Mouse (Mus musculus) midbrain, postnatal 0 days (tissue): ENCODE data around the gene Tmem102. TPM values are rescaled to one million over a fixed set of nuclear protein-coding genes. Genes with fewer than 3 reads are reported as not detected.

Source experiments
- ATAC-seq: fragments of 200-750 bp; cut with Nextera tagmentation; 2 replicates; pipeline ENCODE4 v1.8.0; 2017; ENCODE audit warnings: moderate number of reproducible peaks, mild to moderate bottlenecking, moderate TSS enrichment, moderate library complexity; ENCODE audit not compliant: low FRiP score
- DNase-seq: peaks from one replicate; pipeline ENCODE4 v3.0.0-alpha.2; 2015; ENCODE audit warnings: low spot score
- H3K27ac ChIP-seq: fragments of 300-500 bp; sonication (generic); 2 replicates; pipeline ENCODE4 v1.5.1; 2014; ENCODE audit warnings: low read depth, mild to moderate bottlenecking, low read length, mixed read lengths
- H3K27me3 ChIP-seq: fragments of 300-500 bp; sonication (generic); 2 replicates; pipeline ENCODE4 v1.6.1; 2014; ENCODE audit warnings: low read length, control low read depth, mixed read lengths; ENCODE audit not compliant: insufficient read depth
- H3K36me3 ChIP-seq: fragments of 300-500 bp; sonication (generic); 2 replicates; pipeline ENCODE4 v1.6.1; 2014; ENCODE audit warnings: low read length, control low read depth, mixed read lengths; ENCODE audit not compliant: insufficient read depth
- H3K4me1 ChIP-seq: fragments of 300-500 bp; sonication (generic); 2 replicates; pipeline ENCODE4 v1.6.1; 2014; ENCODE audit warnings: mild to moderate bottlenecking, control low read depth, antibody characterized with exemption, low read length, mixed read lengths; ENCODE audit not compliant: insufficient read depth
- H3K4me2 ChIP-seq: fragments of 300-500 bp; sonication (generic); 2 replicates; pipeline ENCODE4 v1.6.1; 2014; ENCODE audit warnings: low read depth, mild to moderate bottlenecking, low read length, mixed read lengths; ENCODE audit not compliant: poor library complexity, severe bottlenecking
- H3K4me3 ChIP-seq: fragments of 300-500 bp; sonication (generic); 2 replicates; pipeline ENCODE4 v1.5.1; 2014; ENCODE audit warnings: low read depth, mild to moderate bottlenecking, low read length, moderate library complexity
- H3K9ac ChIP-seq: fragments of 300-500 bp; sonication (generic); replicated peaks from 2 replicates; pipeline ENCODE4 v1.6.1; 2014; ENCODE audit warnings: mild to moderate bottlenecking, low read length, moderate library complexity, mixed read lengths; ENCODE audit not compliant: poor library complexity, severe bottlenecking
- H3K9me3 ChIP-seq: fragments of 300-500 bp; sonication (generic); 2 replicates; pipeline ENCODE4 v1.6.1; 2016; ENCODE audit warnings: low read length, control low read depth
- CTCF ChIP-seq: IDR thresholded peaks from 2 replicates; pipeline ENCODE4 v1.5.1; 2016; ENCODE audit warnings: antibody characterized with exemption, mild to moderate bottlenecking
- WGBS: fragments of 180-500 bp; shearing (Covaris S2); extraction: QIAGEN DNeasy Blood & Tissue Kit; methylation state at CpG from one replicate; pipeline ENCODE4 v1.1.7; 2014; 5-methylcytosine and 5-hydroxymethylcytosine counted together
- polyA plus RNA-seq: library from polyadenylated mRNA; unstranded; fragments of >200 nt; fragmentation: Nextera tagmentation; extraction: Ambion mirVana; gene quantifications from 2 replicates; pipeline ENCODE4 v1.2.1, GENCODE M21; 2015
- total RNA-seq: library from RNA; depleted of rRNA; stranded (reverse); fragments of >200 nt; gene quantifications from 2 replicates; pipeline ENCODE4 v1.2.3, GENCODE M21; 2014

Tmem102 gene
- total and polyA plus RNA-seq, 2 experiments from 2014 or later = 0.16 to 0.94 TPM

DNA sequence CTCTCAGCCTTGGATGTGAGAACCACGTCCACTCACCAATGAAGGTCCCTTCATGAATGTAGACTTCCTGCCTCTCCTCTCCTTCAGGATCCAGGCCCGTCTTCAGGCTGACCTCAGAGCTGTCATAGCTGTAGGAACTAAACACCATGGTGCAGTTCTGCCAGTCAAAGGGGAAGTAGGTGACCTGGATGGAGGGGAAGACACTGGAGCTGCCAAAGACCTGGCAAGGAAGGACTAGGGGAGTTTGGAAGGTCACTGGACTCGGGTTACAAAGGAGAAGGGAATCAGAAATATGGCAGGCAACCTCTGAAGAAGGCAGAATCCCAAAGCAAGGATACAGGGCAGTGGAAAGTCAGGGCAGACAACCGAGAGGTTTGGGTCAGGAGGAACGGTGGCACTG lies 12.0 kb downstream of the Tmem102 start:
- ATAC-seq (no peak), DNase-seq (no peak)
- 0 out of 2 replicates have a peak, but pooled peaks cover 6% of the 10 kb centered on the region for H3K36me3 ChIP-seq
- H3K9me3 ChIP-seq = no peaks in the 10 kb centered on the region
- no peak overlapping the region for H3K4me3 ChIP-seq
- H3K27me3 ChIP-seq = no peaks in the 10 kb centered on the region; the same call in 1 of the 2 replicates
- H3K4me1 ChIP-seq = no peaks in the 10 kb centered on the region
- H3K27ac ChIP-seq = no peak overlapping the region
- no peak for TF ChIP-seq CTCF
- no peak overlapping the region for H3K9ac ChIP-seq
- 64% methylated on average over 5 of the region's 5 CpGs for WGBS
- no peak overlapping the region for H3K4me2 ChIP-seq

DNA sequence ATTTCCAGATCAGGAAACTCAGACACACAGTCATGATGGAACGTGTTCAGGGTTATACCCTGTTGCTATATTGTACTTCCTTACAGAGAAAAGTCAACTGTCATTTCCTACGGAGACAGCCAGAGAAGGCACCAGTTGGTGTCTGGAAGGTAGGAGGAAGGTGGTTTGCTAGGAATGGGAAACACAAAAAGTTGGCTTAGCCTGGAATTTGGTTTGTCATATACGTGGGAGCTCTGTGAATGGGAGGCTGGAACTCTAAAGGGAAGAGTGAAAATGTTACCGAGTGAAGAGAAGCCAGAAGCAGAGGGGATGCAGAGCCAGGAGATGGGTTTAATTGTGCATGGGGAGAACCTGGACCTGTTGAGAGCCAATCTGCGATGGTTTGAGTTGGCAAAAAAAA lies 14.0 kb downstream of the Tmem102 start:
- Histone ChIP-seq H3K9me3 (no peaks in the 10 kb centered on the region), H3K4me3 (no peak overlapping the region), H3K27ac (no peak overlapping the region), H3K27me3 (no peaks in the 10 kb centered on the region), H3K4me2 (no peak overlapping the region), H3K9ac (no peak overlapping the region), H3K36me3 (no peaks in the 10 kb centered on the region), H3K4me1 (no peaks in the 10 kb centered on the region)
- WGBS = 70% methylated on average over 5 of the region's 5 CpGs
- TF ChIP-seq CTCF = no peak
- ATAC-seq (no peak), DNase-seq (no peak)

DNA sequence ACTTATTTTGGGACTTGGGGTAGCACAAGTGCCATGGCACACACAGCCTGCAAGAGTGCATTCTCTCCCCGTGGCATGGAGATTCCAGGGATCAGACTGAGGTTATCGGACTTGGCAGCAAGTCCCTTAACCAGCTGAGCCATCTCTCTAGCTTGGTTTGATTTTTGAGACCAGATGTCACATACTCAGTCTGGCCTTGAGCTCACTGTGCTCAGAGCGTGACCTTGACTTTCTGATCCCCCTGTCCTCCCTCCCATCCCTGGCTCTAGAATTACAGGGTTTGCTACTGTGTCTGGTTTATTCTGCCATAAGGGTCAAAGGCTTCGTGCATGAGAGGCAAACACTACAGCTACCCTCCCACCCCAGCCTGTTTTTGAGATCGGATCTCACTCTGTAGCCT lies 16.0 kb downstream of the Tmem102 start:
- ATAC-seq (no peak), DNase-seq (no peak)
- H3K27me3 ChIP-seq = no peaks in the 10 kb centered on the region
- TF ChIP-seq CTCF = no peak
- H3K9ac ChIP-seq = no peak overlapping the region
- H3K9me3 ChIP-seq = no peaks in the 10 kb centered on the region
- H3K27ac ChIP-seq = no peak overlapping the region
- WGBS = 78% methylated on average over 5 of the region's 5 CpGs
- H3K4me1 ChIP-seq = no peaks in the 10 kb centered on the region
- no peak overlapping the region for H3K4me3 ChIP-seq
- H3K4me2 ChIP-seq = no peak overlapping the region
- H3K36me3 ChIP-seq = no peaks in the 10 kb centered on the region

DNA sequence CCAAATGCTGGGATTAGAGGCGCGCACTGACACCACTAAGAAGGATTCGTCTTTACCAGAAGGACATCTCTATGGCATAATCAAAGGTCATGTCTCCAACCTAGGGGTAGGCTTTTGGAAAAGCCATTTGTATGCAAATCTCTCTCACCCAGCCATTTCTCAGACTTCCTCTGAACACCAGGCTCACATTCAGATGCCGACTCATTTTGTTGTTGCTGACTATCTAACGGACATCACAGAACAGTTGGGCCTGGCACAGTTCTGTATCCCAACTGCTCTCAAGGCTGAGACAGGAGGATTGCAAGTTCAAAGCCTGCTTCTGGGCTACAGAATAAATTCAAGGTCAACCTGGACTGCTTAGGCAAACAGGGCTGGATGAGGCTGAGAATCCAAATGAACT lies 18.1 kb downstream of the Tmem102 start:
- no peak overlapping the region for H3K9ac ChIP-seq
- H3K27me3 ChIP-seq = no peaks in the 10 kb centered on the region
- WGBS = 74% methylated on average over 5 of the region's 5 CpGs
- no peaks in the 10 kb centered on the region for H3K36me3 ChIP-seq
- no peaks in the 10 kb centered on the region for H3K9me3 ChIP-seq
- H3K4me1 ChIP-seq = no peaks in the 10 kb centered on the region
- DNase-seq (no peak), ATAC-seq (no peak)
- H3K4me2 ChIP-seq = no peak overlapping the region
- no peak overlapping the region for H3K27ac ChIP-seq
- TF ChIP-seq CTCF = no peak
- no peak overlapping the region for H3K4me3 ChIP-seq

DNA sequence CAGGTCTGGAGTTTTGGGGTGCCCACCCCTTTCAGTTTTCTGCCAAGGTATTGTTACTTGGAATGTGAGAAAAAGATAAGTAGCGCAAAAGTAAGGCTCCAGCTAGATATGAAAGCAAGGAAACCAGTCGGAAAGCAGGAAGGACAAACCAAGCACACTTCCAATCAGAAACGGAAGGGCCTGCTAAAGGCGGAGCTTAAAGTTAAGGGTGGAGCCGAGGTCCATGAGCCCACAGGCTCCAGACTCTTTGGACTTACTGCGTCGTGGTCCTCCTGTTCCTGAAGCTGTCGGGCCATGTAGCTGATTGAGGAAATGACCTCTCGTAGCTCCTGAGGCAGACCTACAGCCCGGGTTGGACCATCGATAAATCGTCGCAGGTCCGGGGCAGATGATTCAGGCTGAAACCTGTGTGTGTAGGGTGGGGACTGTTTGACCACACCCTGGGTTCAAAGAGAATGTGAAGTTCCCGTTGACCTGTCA lies 20.6 kb downstream of the Tmem102 start:
- H3K27me3 ChIP-seq = no peaks in the 10 kb centered on the region
- ATAC-seq (no peak), DNase-seq (no peak)
- H3K9ac ChIP-seq = no peak overlapping the region
- no peak for TF ChIP-seq CTCF
- no peaks in the 10 kb centered on the region for H3K4me1 ChIP-seq
- H3K27ac ChIP-seq = no peak overlapping the region
- H3K4me3 ChIP-seq = no peak overlapping the region
- WGBS = 47% methylated on average over 15 of the region's 15 CpGs
- no peak overlapping the region for H3K4me2 ChIP-seq
- no peaks in the 10 kb centered on the region for H3K36me3 ChIP-seq
- no peaks in the 10 kb centered on the region for H3K9me3 ChIP-seq

DNA sequence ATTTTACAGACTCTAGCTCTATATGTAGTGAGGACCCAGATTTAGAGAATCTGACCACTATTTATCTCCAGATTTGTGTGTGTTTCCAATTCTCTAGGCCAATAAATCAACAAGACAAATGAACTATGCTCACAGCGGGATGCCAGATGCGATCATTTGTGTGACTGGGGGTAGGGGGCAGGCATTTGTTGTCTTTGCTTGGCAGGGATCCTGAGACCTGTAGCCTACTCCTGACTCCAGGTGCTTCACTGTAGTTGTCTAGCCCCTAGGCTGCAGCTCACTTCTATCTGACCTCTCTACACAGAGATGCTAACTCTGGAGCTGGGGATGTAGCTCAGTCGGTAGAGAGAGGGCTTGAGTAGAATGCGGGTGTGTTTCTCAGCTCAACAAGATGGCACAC lies 23.6 kb downstream of the Tmem102 start:
- Histone ChIP-seq H3K4me3 (no peak overlapping the region), H3K36me3 (peaks cover 7% of the 10 kb centered on the region; the same call in 1 of the 2 replicates), H3K4me1 (no peaks in the 10 kb centered on the region), H3K9ac (no peak overlapping the region), H3K27me3 (no peaks in the 10 kb centered on the region), H3K9me3 (no peaks in the 10 kb centered on the region), H3K4me2 (no peak overlapping the region), H3K27ac (no peak overlapping the region)
- no peak for TF ChIP-seq CTCF
- 50% methylated on average over 4 of the region's 4 CpGs for WGBS
- no peak for DNase-seq
- no peak for ATAC-seq
